11 mouse cellular contexts compared by ENCODE assay signal in genomic region chr11:97422507-97422906, GRCm38 (mm10). TPM values are rescaled to one million over a fixed set of nuclear protein-coding genes. Genes with fewer than 3 reads are reported as not detected.
A peak's percentile ranks its signal among the peaks of the same experiment; 100 is the strongest.
DNase-seq lines count a peak whose midpoint lies in the region; ATAC-seq and TF ChIP-seq lines count a peak whose summit lies in the region.
"Had no signal": no experiment of that assay in that cellular context is flagged by ENCODE, and none has a peak within 500 bp of the region (broad histone marks: within the 10 kb centered on the region; RNA-seq: fewer than 3 reads in every experiment).

No protein-coding gene starts in this region.

- ATAC-seq in heart, embryonic 12.5 days (ENCODE audit: insufficient number of reproducible peaks, low FRiP score) = no peak
- no peak for ATAC-seq in midbrain, embryonic 14.5 days (ENCODE audit: low FRiP score, low TSS enrichment)
- ATAC-seq in hindbrain, embryonic 16.5 days = peak; percentile 46; the same call in 1 of the 2 replicates
- peak; percentile 44; the same call in 1 of the 2 replicates for ATAC-seq in midbrain, postnatal 0 days (ENCODE audit: low FRiP score)
- ATAC-seq: CD4-positive, CD25-positive, alpha-beta regulatory T cell, adult 4 months had no signal

- no peaks in the 10 kb centered on the region for H3K27me3 ChIP-seq in heart, embryonic 12.5 days (replicated peaks)
- H3K27me3 ChIP-seq in midbrain, embryonic 10.5 days (ENCODE audit: low read depth, poor library complexity, severe bottlenecking) = peaks cover 15% of the 10 kb centered on the region
- H3K27me3 ChIP-seq in midbrain, embryonic 14.5 days (ENCODE audit: control insufficient read depth, insufficient read depth, low read length) = no peaks in the 10 kb centered on the region
- H3K27me3 ChIP-seq in hindbrain, embryonic 16.5 days (replicated peaks; ENCODE audit: control insufficient read depth, insufficient read depth, low read length) = no peaks in the 10 kb centered on the region
- no peaks in the 10 kb centered on the region for H3K27me3 ChIP-seq in midbrain, postnatal 0 days (ENCODE audit: insufficient read depth, low read length)

- peaks cover 7% of the 10 kb centered on the region; the same call in 1 of the 2 replicates for H3K36me3 ChIP-seq in heart, embryonic 12.5 days
- H3K36me3 ChIP-seq in midbrain, embryonic 10.5 days = no peaks in the 10 kb centered on the region
- no peaks in the 10 kb centered on the region for H3K36me3 ChIP-seq in midbrain, embryonic 14.5 days (ENCODE audit: control insufficient read depth, insufficient read depth, low read length)
- H3K36me3 ChIP-seq in hindbrain, embryonic 16.5 days (ENCODE audit: control insufficient read depth, insufficient read depth, low read length) = no peaks in the 10 kb centered on the region
- H3K36me3 ChIP-seq in midbrain, postnatal 0 days (ENCODE audit: insufficient read depth, low read length) = no peaks in the 10 kb centered on the region

- WGBS in heart, embryonic 12.5 days = 34% methylated on average over 4 of the region's 4 CpGs
- 56% methylated on average over 4 of the region's 4 CpGs for WGBS in midbrain, embryonic 10.5 days
- 47% methylated on average over 4 of the region's 4 CpGs for WGBS in midbrain, embryonic 14.5 days
- 35% methylated on average over 4 of the region's 4 CpGs for WGBS in hindbrain, embryonic 16.5 days
- 47% methylated on average over 4 of the region's 4 CpGs for WGBS in midbrain, postnatal 0 days

- H3K4me2 ChIP-seq in heart, embryonic 12.5 days = no peak overlapping the region
- no peak overlapping the region for H3K4me2 ChIP-seq in midbrain, embryonic 14.5 days (ENCODE audit: low read length)
- H3K4me2 ChIP-seq in hindbrain, embryonic 16.5 days (ENCODE audit: low read length) = no peak overlapping the region
- H3K4me2 ChIP-seq in midbrain, postnatal 0 days (ENCODE audit: low read depth, low read length, poor library complexity, severe bottlenecking) = no peak overlapping the region

- DNase-seq in heart, postnatal 36 days = no peak
- DNase-seq in midbrain, embryonic 10.5 days (ENCODE audit: low spot score) = no peak
- DNase-seq in midbrain, embryonic 14.5 days = no peak
- no peak for DNase-seq in midbrain, postnatal 0 days (ENCODE audit: low spot score)
- no peak for DNase-seq in thymus, postnatal 36 days
- no peak for DNase-seq in thymus, postnatal 14 days
- DNase-seq: thymus, adult 18-20 months had no signal

- peak overlapping the region; percentile 21 for H3K9ac ChIP-seq in heart, embryonic 12.5 days
- no peak overlapping the region for H3K9ac ChIP-seq in midbrain, embryonic 14.5 days (replicated peaks; ENCODE audit: low read length)
- H3K9ac ChIP-seq in hindbrain, embryonic 16.5 days (ENCODE audit: low read depth, low read length) = no peak overlapping the region
- no peak overlapping the region for H3K9ac ChIP-seq in midbrain, postnatal 0 days (replicated peaks; ENCODE audit: low read length, poor library complexity, severe bottlenecking)

- H3K9me3 ChIP-seq in heart, embryonic 12.5 days (replicated peaks) = no peaks in the 10 kb centered on the region
- H3K9me3 ChIP-seq in midbrain, embryonic 10.5 days (replicated peaks) = no peaks in the 10 kb centered on the region
- H3K9me3 ChIP-seq in midbrain, embryonic 14.5 days (ENCODE audit: control insufficient read depth, low read length) = no peaks in the 10 kb centered on the region
- H3K9me3 ChIP-seq in hindbrain, embryonic 16.5 days (ENCODE audit: control insufficient read depth, low read length) = no peaks in the 10 kb centered on the region
- H3K9me3 ChIP-seq in midbrain, postnatal 0 days (ENCODE audit: low read length) = no peaks in the 10 kb centered on the region

- no peak for TF ChIP-seq CTCF in midbrain, postnatal 0 days (IDR thresholded peaks at IDR 0.05)

- H3K27ac ChIP-seq in heart, embryonic 12.5 days (ENCODE audit: poor library complexity, severe bottlenecking) = peak overlapping the region; percentile 51
- peak overlapping the region; percentile 72 for H3K27ac ChIP-seq in midbrain, embryonic 10.5 days (replicated peaks)
- no peak overlapping the region for H3K27ac ChIP-seq in midbrain, embryonic 14.5 days (replicated peaks; ENCODE audit: low read depth, low read length)
- no peak overlapping the region for H3K27ac ChIP-seq in hindbrain, embryonic 16.5 days (ENCODE audit: low read depth, low read length)
- 0 out of 2 replicates have a peak overlapping the region, but pooled peaks have one; percentile 8 for H3K27ac ChIP-seq in midbrain, postnatal 0 days (ENCODE audit: low read depth, low read length)
- H3K27ac ChIP-seq: kidney, postnatal 0 days had no signal

- peaks cover 63% of the 10 kb centered on the region for H3K4me1 ChIP-seq in heart, embryonic 12.5 days (replicated peaks)
- H3K4me1 ChIP-seq in midbrain, embryonic 10.5 days = peaks cover 41% of the 10 kb centered on the region
- 0 out of 2 replicates have a peak, but pooled peaks cover 1% of the 10 kb centered on the region for H3K4me1 ChIP-seq in midbrain, embryonic 14.5 days (ENCODE audit: control insufficient read depth, insufficient read depth, low read length)
- peaks cover under 1% of the 10 kb centered on the region; the same call in 1 of the 2 replicates for H3K4me1 ChIP-seq in hindbrain, embryonic 16.5 days (ENCODE audit: control insufficient read depth, insufficient read depth, low read depth, low read length)
- H3K4me1 ChIP-seq in midbrain, postnatal 0 days (ENCODE audit: insufficient read depth, low read length) = 0 out of 2 replicates have a peak, but pooled peaks cover 2% of the 10 kb centered on the region

- intact Hi-C loops in heart, postnatal 36 days (cut with DNase I) = no loop called here

- no peak overlapping the region for H3K4me3 ChIP-seq in heart, embryonic 12.5 days
- H3K4me3 ChIP-seq in midbrain, embryonic 10.5 days = no peak overlapping the region
- H3K4me3 ChIP-seq in midbrain, embryonic 14.5 days (replicated peaks; ENCODE audit: low read depth, low read length) = no peak overlapping the region
- no peak overlapping the region for H3K4me3 ChIP-seq in hindbrain, embryonic 16.5 days (ENCODE audit: low read length)
- H3K4me3 ChIP-seq in midbrain, postnatal 0 days (ENCODE audit: low read depth, low read length) = no peak overlapping the region

RNA-seq across cellular contexts. Expression of gene Arhgap23, which starts 7.2 kb away (rescaled TPM):
- polyA plus RNA-seq in heart, embryonic 12.5 days (2016; fragmentation: Nextera tagmentation; extraction: Ambion mirVana) = 12.4 and 12.5 TPM in 2 replicates
- 10 to 100 TPM; 16.0 to 18.0 TPM for total RNA-seq in heart, postnatal 36 days (2021)
- polyA plus RNA-seq in midbrain, embryonic 10.5 days (2016; fragmentation: Nextera tagmentation; extraction: Ambion mirVana) = 1.9 and 2.3 TPM in 2 replicates
- 7.8 and 13.1 TPM in 2 replicates for polyA plus RNA-seq in midbrain, embryonic 14.5 days (2014; fragmentation: Nextera tagmentation; extraction: Ambion mirVana)
- 8.5 and 9.4 TPM in 2 replicates for polyA plus RNA-seq in hindbrain, embryonic 16.5 days (2015; fragmentation: Nextera tagmentation; extraction: Ambion mirVana)
- 80.2 and 80.9 TPM in 2 replicates for total RNA-seq in midbrain, postnatal 0 days (2014; rRNA removed)
- 9.2 and 9.6 TPM in 2 replicates for polyA plus RNA-seq in midbrain, postnatal 0 days (2015; fragmentation: Nextera tagmentation; extraction: Ambion mirVana)
- polyA plus RNA-seq: CD4-positive, CD25-positive, alpha-beta regulatory T cell, adult 4 months had no signal

Comparison
In these comparisons a context has a peak if more than half of its experiments do, and no peak if none do; other contexts are left out.
1. ATAC-seq: peak in hindbrain, embryonic 16.5 days (single experiment) and midbrain, postnatal 0 days (single experiment); none in heart, embryonic 12.5 days (single experiment) and midbrain, embryonic 14.5 days (single experiment).
2. H3K27ac ChIP-seq: peak in heart, embryonic 12.5 days (single experiment), midbrain, embryonic 10.5 days (single experiment) and midbrain, postnatal 0 days (single experiment); none in midbrain, embryonic 14.5 days (single experiment) and hindbrain, embryonic 16.5 days (single experiment).